Mouse (Mus musculus) neural tube, embryonic 13.5 days (tissue): ENCODE measurements around the gene Cdca5. TPM values are rescaled to one million over a fixed set of nuclear protein-coding genes. Genes with fewer than 3 reads are reported as not detected.
"Not testable (repeated sequence)": the region's sequence is repeated elsewhere in the genome, so short reads cannot be mapped to it uniquely, and the experiment has no call there.

Source experiments
- ATAC-seq: fragments of 200-750 bp; cut with Nextera tagmentation; 2 replicates; pipeline ENCODE4 v1.8.0; 2017; ENCODE audit warnings: low read depth, mild to moderate bottlenecking, moderate TSS enrichment, moderate library complexity
- H3K27ac ChIP-seq: fragments of 300-500 bp; sonication (generic); replicated peaks from 2 replicates; pipeline ENCODE4 v1.5.1; 2015; ENCODE audit warnings: moderate library complexity, mild to moderate bottlenecking, inconsistent platforms
- H3K27me3 ChIP-seq: fragments of 300-500 bp; sonication (generic); 2 replicates; pipeline ENCODE4 v1.6.1; 2015; ENCODE audit warnings: mild to moderate bottlenecking, inconsistent platforms
- H3K36me3 ChIP-seq: fragments of 300-500 bp; sonication (generic); 2 replicates; pipeline ENCODE4 v1.6.1; 2015; ENCODE audit warnings: mild to moderate bottlenecking, inconsistent platforms
- H3K4me1 ChIP-seq: fragments of 300-500 bp; sonication (generic); replicated peaks from 2 replicates; pipeline ENCODE4 v1.6.1; 2015; ENCODE audit warnings: inconsistent platforms
- H3K4me2 ChIP-seq: fragments of 300-500 bp; sonication (generic); 2 replicates; pipeline ENCODE4 v1.6.1; 2015; ENCODE audit warnings: inconsistent platforms, mild to moderate bottlenecking, moderate library complexity
- H3K4me3 ChIP-seq: fragments of 300-500 bp; sonication (generic); 2 replicates; pipeline ENCODE4 v1.5.1; 2015; ENCODE audit warnings: mild to moderate bottlenecking, inconsistent platforms
- H3K9ac ChIP-seq: fragments of 300-500 bp; sonication (generic); 2 replicates; pipeline ENCODE4 v1.6.1; 2015; ENCODE audit warnings: moderate library complexity, mild to moderate bottlenecking, inconsistent platforms
- H3K9me3 ChIP-seq: fragments of 300-500 bp; sonication (generic); 2 replicates; pipeline ENCODE4 v1.6.1; 2016; ENCODE audit warnings: inconsistent platforms
- WGBS: fragments of 180-500 bp; shearing (Covaris S2); methylation state at CpG from one replicate; pipeline ENCODE4 v1.1.7; 2015; 5-methylcytosine and 5-hydroxymethylcytosine counted together
- polyA plus RNA-seq: library from polyadenylated mRNA; unstranded; fragments of >200 nt; fragmentation: Nextera tagmentation; extraction: Ambion mirVana; gene quantifications from 2 replicates; pipeline ENCODE4 v1.2.1, GENCODE M21; 2015

Cdca5 gene
- polyA plus RNA-seq: 6.4 and 7.3 TPM in 2 replicates

GRCm38 (mm10) chr19:6084478-6085248, at the start of gene Cdca5, which contains the start of gene Zfpl1:
Gene Cdca5 (plus strand): TSS chr19:6084983.
Gene Zfpl1 (minus strand): TSS chr19:6084956.
- Histone ChIP-seq H3K9me3 (no peaks in the 10 kb centered on the region), H3K4me2 (peak within 1 kb of the TSS; percentile 95), H3K4me1 (peaks cover 27% of the 10 kb centered on the region), H3K27me3 (no peaks in the 10 kb centered on the region), H3K27ac (peak within 1 kb of the TSS; percentile 67), H3K36me3 (peaks cover 33% of the 10 kb centered on the region), H3K9ac (peak within 1 kb of the TSS; percentile 85), H3K4me3 (peak within 1 kb of the TSS; percentile 70)
- WGBS: under 1% methylated on average over 58 of the region's 58 CpGs
- ATAC-seq: peak; percentile 92

GRCm38 (mm10) chr19:6035966-6036585, 48.7 kb upstream of the Cdca5 start:
- no peaks in the 10 kb centered on the region for H3K27me3 ChIP-seq
- H3K9ac ChIP-seq: no peak overlapping the region
- H3K4me3 ChIP-seq: no peak overlapping the region
- no peak overlapping the region for H3K4me2 ChIP-seq
- H3K27ac ChIP-seq: no peak overlapping the region
- WGBS: 82% methylated on average over 9 of the region's 9 CpGs
- H3K36me3 ChIP-seq: no peaks in the 10 kb centered on the region
- no peaks in the 10 kb centered on the region for H3K9me3 ChIP-seq
- ATAC-seq: no peak
- no peaks in the 10 kb centered on the region for H3K4me1 ChIP-seq

- Histone ChIP-seq H3K27me3 (no peaks in the 10 kb centered on the region), H3K9me3 (no peaks in the 10 kb centered on the region), H3K4me3 (no peak overlapping the region), H3K9ac (no peak overlapping the region), H3K36me3 (no peaks in the 10 kb centered on the region), H3K4me1 (peaks cover 9% of the 10 kb centered on the region; the same call in 1 of the 2 replicates), H3K4me2 (no peak overlapping the region), H3K27ac (no peak overlapping the region)
- no peak for ATAC-seq
Measured at GRCm38 (mm10) chr19:6037695-6038094, 47.1 kb upstream of the Cdca5 start.

GRCm38 (mm10) chr19:6038326-6038725, 46.5 kb upstream of the Cdca5 start:
- Histone ChIP-seq H3K27ac (no peak overlapping the region), H3K9me3 (no peaks in the 10 kb centered on the region), H3K36me3 (no peaks in the 10 kb centered on the region), H3K9ac (no peak overlapping the region), H3K4me3 (no peak overlapping the region), H3K27me3 (no peaks in the 10 kb centered on the region), H3K4me1 (peaks cover 9% of the 10 kb centered on the region; the same call in 1 of the 2 replicates), H3K4me2 (no peak overlapping the region)
- WGBS: 79% methylated on average over 7 of the region's 7 CpGs
- ATAC-seq: no peak

GRCm38 (mm10) chr19:6040002-6040401, 44.8 kb upstream of the Cdca5 start:
- no peak for ATAC-seq
- Histone ChIP-seq H3K4me3 (no peak overlapping the region), H3K36me3 (no peaks in the 10 kb centered on the region), H3K9me3 (no peaks in the 10 kb centered on the region), H3K4me2 (no peak overlapping the region), H3K27ac (no peak overlapping the region), H3K27me3 (no peaks in the 10 kb centered on the region), H3K4me1 (peaks cover 12% of the 10 kb centered on the region), H3K9ac (no peak overlapping the region)

GRCm38 (mm10) chr19:6042293-6042692, 42.5 kb upstream of the Cdca5 start:
- Histone ChIP-seq H3K9ac (peak overlapping the region; percentile 45), H3K27ac (no peak overlapping the region; the same call in 1 of the 2 replicates), H3K36me3 (no peaks in the 10 kb centered on the region), H3K9me3 (no peaks in the 10 kb centered on the region), H3K4me1 (peaks cover 20% of the 10 kb centered on the region), H3K4me2 (no peak overlapping the region), H3K27me3 (no peaks in the 10 kb centered on the region), H3K4me3 (no peak overlapping the region)
- ATAC-seq: no peak
- 77% methylated on average over 9 of the region's 9 CpGs for WGBS

- H3K4me3 ChIP-seq, H3K9me3 ChIP-seq, ATAC-seq, H3K4me2 ChIP-seq, H3K27ac ChIP-seq, H3K9ac ChIP-seq, H3K27me3 ChIP-seq: not testable (repeated sequence)
- H3K4me1 ChIP-seq: peaks cover 36% of the 10 kb centered on the region
- whole genome bisulfite sequencing: 70% methylated on average over 4 of the region's 4 CpGs
- peaks cover 12% of the 10 kb centered on the region for H3K36me3 ChIP-seq
Measured at GRCm38 (mm10) chr19:6044102-6044501, 40.7 kb upstream of the Cdca5 start.

GRCm38 (mm10) chr19:6045366-6046293, 39.2 kb upstream of the Cdca5 start:
- H3K9ac ChIP-seq: peak overlapping the region; percentile 95
- H3K36me3 ChIP-seq: peaks cover 27% of the 10 kb centered on the region
- H3K27ac ChIP-seq: peak overlapping the region; percentile 99
- peaks cover 36% of the 10 kb centered on the region for H3K4me1 ChIP-seq
- peak; percentile 51 for ATAC-seq
- 19% methylated on average over 20 of the region's 20 CpGs for WGBS
- H3K4me2 ChIP-seq: peak overlapping the region; percentile 99
- H3K27me3 ChIP-seq: no peaks in the 10 kb centered on the region
- peak overlapping the region; percentile 88 for H3K4me3 ChIP-seq
- no peaks in the 10 kb centered on the region for H3K9me3 ChIP-seq

GRCm38 (mm10) chr19:6046294-6047153, 38.3 kb upstream of the Cdca5 start, which contains the start of gene Syvn1:
Gene Syvn1 (plus strand): TSS chr19:6046576.
- Histone ChIP-seq H3K4me1 (peaks cover 36% of the 10 kb centered on the region), H3K27ac (peak within 1 kb of the TSS; percentile 99), H3K9ac (peak within 1 kb of the TSS; percentile 95), H3K4me2 (peak within 1 kb of the TSS; percentile 99), H3K27me3 (no peaks in the 10 kb centered on the region), H3K36me3 (peaks cover 36% of the 10 kb centered on the region), H3K9me3 (no peaks in the 10 kb centered on the region), H3K4me3 (peak within 1 kb of the TSS; percentile 88)
- under 1% methylated on average over 65 of the region's 65 CpGs for WGBS
- ATAC-seq: peak; percentile 93

GRCm38 (mm10) chr19:6047154-6047898, 37.5 kb upstream of the Cdca5 start:
- H3K4me1 ChIP-seq: peaks cover 29% of the 10 kb centered on the region
- H3K27me3 ChIP-seq: no peaks in the 10 kb centered on the region
- WGBS: 2% methylated on average over 43 of the region's 44 CpGs
- H3K36me3 ChIP-seq: peaks cover 44% of the 10 kb centered on the region
- peak overlapping the region; percentile 99 for H3K4me2 ChIP-seq
- peak; percentile 4; the same call in 1 of the 2 replicates for ATAC-seq
- no peaks in the 10 kb centered on the region for H3K9me3 ChIP-seq
- H3K4me3 ChIP-seq: peak overlapping the region; percentile 88
- H3K9ac ChIP-seq: peak overlapping the region; percentile 95
- peak overlapping the region; percentile 99 for H3K27ac ChIP-seq

- WGBS: 88% methylated on average over 8 of the region's 8 CpGs
- Histone ChIP-seq H3K36me3 (peaks cover 49% of the 10 kb centered on the region), H3K9me3 (no peaks in the 10 kb centered on the region), H3K27me3 (no peaks in the 10 kb centered on the region), H3K4me3 (peak overlapping the region; percentile 88), H3K9ac (peak overlapping the region; percentile 95), H3K27ac (no peak overlapping the region), H3K4me2 (peak overlapping the region; percentile 99), H3K4me1 (peaks cover 27% of the 10 kb centered on the region)
- no peak for ATAC-seq
Measured at GRCm38 (mm10) chr19:6047899-6048166, 37.0 kb upstream of the Cdca5 start.
